Mouse (Mus musculus) heart, embryonic 14.5 days (tissue): ENCODE measurements around the gene C1ql3. TPM values are rescaled to one million over a fixed set of nuclear protein-coding genes. Genes with fewer than 3 reads are reported as not detected.

ENCODE experiments used
- ATAC-seq: fragments of 200-750 bp; cut with Nextera tagmentation; 2 replicates; pipeline ENCODE4 v1.8.0; 2017; ENCODE audit warnings: low read depth, moderate TSS enrichment; ENCODE audit not compliant: insufficient number of reproducible peaks, insufficient read depth, low FRiP score
- H3K27ac ChIP-seq, 2 experiments: fragments of 200-500 bp in 1 of 2; fragments of 300-500 bp in 1 of 2; sonication (generic) in 1 of 2; replicated peaks in 1 of 2; 2 replicates each; pipeline ENCODE4 v1.5.1; 2012 to 2014; ENCODE audit warnings: low read depth in 2 of 2, low read length in 2 of 2, control low read depth in 1 of 2, mild to moderate bottlenecking in 1 of 2, mixed read lengths in 1 of 2; ENCODE audit not compliant: control insufficient read depth in 1 of 2, insufficient read depth in 1 of 2
- H3K27me3 ChIP-seq: fragments of 300-500 bp; sonication (generic); 2 replicates; pipeline ENCODE4 v1.6.1; 2014; ENCODE audit warnings: mild to moderate bottlenecking, low read length, control low read depth; ENCODE audit not compliant: control insufficient read depth, insufficient read depth
- H3K36me3 ChIP-seq: fragments of 300-500 bp; sonication (generic); 2 replicates; pipeline ENCODE4 v1.6.1; 2014; ENCODE audit warnings: mild to moderate bottlenecking, control low read depth, low read length, mixed read lengths; ENCODE audit not compliant: control insufficient read depth, insufficient read depth
- H3K4me1 ChIP-seq, 2 experiments: fragments of 200-500 bp in 1 of 2; fragments of 300-500 bp in 1 of 2; sonication (generic) in 1 of 2; 2 replicates each; pipeline ENCODE4 v1.6.1; 2012 to 2014; ENCODE audit warnings: low read length in 2 of 2, control low read depth in 1 of 2, mixed read lengths in 1 of 2; ENCODE audit not compliant: control insufficient read depth in 2 of 2, insufficient read depth in 2 of 2
- H3K4me2 ChIP-seq: fragments of 300-500 bp; sonication (generic); 2 replicates; pipeline ENCODE4 v1.6.1; 2014; ENCODE audit warnings: mild to moderate bottlenecking, low read length
- H3K4me3 ChIP-seq, 2 experiments: fragments of 200-500 bp in 1 of 2; fragments of 300-500 bp in 1 of 2; sonication (generic) in 1 of 2; 2 replicates each; pipeline ENCODE4 v1.5.1; 2012 to 2014; ENCODE audit warnings: low read length in 2 of 2, mild to moderate bottlenecking in 2 of 2, control low read depth in 1 of 2, low read depth in 1 of 2, moderate library complexity in 1 of 2; ENCODE audit not compliant: control insufficient read depth in 1 of 2, insufficient read depth in 1 of 2
- H3K9ac ChIP-seq: fragments of 300-500 bp; sonication (generic); 2 replicates; pipeline ENCODE4 v1.6.1; 2014; ENCODE audit warnings: mild to moderate bottlenecking, low read length
- H3K9me3 ChIP-seq: fragments of 300-500 bp; sonication (generic); 2 replicates; pipeline ENCODE4 v1.6.1; 2016; ENCODE audit warnings: low read length, control low read depth; ENCODE audit not compliant: control insufficient read depth
- WGBS: fragments of 180-500 bp; shearing (Covaris S2); extraction: QIAGEN DNeasy Blood & Tissue Kit; methylation state at CpG from one replicate; pipeline ENCODE4 v1.1.7; 2014; 5-methylcytosine and 5-hydroxymethylcytosine counted together
- polyA plus RNA-seq: library from polyadenylated mRNA; unstranded; fragments of >200 nt; fragmentation: Nextera tagmentation; extraction: Ambion mirVana; gene quantifications from 2 replicates; pipeline ENCODE4 v1.2.1, GENCODE M21; 2014

C1ql3 gene
- polyA plus RNA-seq, 1 experiment from 2014 or later, result 1.8 TPM

- Histone ChIP-seq H3K4me3 (peak overlapping the region in 1 of 2 experiments; percentile 64; a peak in 1 of 4 replicates), H3K4me2 (peak overlapping the region; percentile 100; the same call in 1 of the 2 replicates), H3K9me3 (no peaks in the 10 kb centered on the region), H3K27me3 (peaks cover 18% of the 10 kb centered on the region), H3K4me1 (peaks cover 11 to 16% of the 10 kb centered on the region in 2 experiments), H3K27ac (no peak overlapping the region), H3K36me3 (no peaks in the 10 kb centered on the region), H3K9ac (no peak overlapping the region)
- WGBS, result 59% methylated on average over 3 of the region's 3 CpGs
- no peak for ATAC-seq
Observed at GRCm38 (mm10) chr2:13011973-13012372, 367 bp upstream of the C1ql3 start.

GRCm38 (mm10) chr2:13010460-13011341, 905 bp downstream of the C1ql3 start:
- Histone ChIP-seq H3K27ac (no peak overlapping the region), H3K4me3 (peak overlapping the region; percentile 52 to 64), H3K36me3 (no peaks in the 10 kb centered on the region), H3K4me2 (peak overlapping the region; percentile 100), H3K4me1 (peaks cover 11 to 16% of the 10 kb centered on the region in 2 experiments), H3K27me3 (peaks cover 18% of the 10 kb centered on the region), H3K9me3 (no peaks in the 10 kb centered on the region), H3K9ac (peak overlapping the region; percentile 73)
- WGBS, result under 1% methylated on average over 75 of the region's 75 CpGs
- peak; percentile 48 for ATAC-seq

DNA sequence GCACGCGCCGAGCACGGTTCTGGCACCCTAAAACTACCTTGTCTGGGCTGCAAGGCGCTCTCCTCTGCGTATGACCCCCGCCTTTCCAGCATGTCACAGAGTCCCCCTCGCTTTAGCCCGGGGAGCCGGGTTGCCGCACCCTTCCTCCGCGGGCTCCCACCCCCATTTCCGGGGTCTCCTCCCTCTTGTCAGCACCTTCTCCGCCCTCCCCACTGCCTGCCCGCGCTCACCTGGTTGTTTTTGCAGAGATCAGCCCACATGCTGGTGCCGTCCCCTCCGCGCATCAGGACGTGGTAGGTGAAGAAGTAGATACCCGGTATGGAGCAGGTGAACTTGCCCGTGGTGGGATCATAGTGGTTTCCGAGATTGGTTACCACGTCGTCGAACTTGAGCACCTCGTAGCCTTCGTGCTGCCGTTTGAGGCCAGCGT, 1.6 kb downstream of the C1ql3 start:
- Histone ChIP-seq H3K4me2 (peak overlapping the region; percentile 100), H3K9me3 (no peaks in the 10 kb centered on the region), H3K9ac (peak overlapping the region; percentile 73), H3K27me3 (peaks cover 18% of the 10 kb centered on the region), H3K27ac (no peak overlapping the region), H3K4me1 (peaks cover 11 to 16% of the 10 kb centered on the region in 2 experiments), H3K36me3 (no peaks in the 10 kb centered on the region), H3K4me3 (peak overlapping the region; percentile 52 to 64)
- WGBS, result 1% methylated on average over 31 of the region's 31 CpGs
- peak; percentile 23; the same call in 1 of the 2 replicates for ATAC-seq

- no peaks in the 10 kb centered on the region for H3K36me3 ChIP-seq
- no peaks in the 10 kb centered on the region for H3K9me3 ChIP-seq
- H3K27me3 ChIP-seq, result peaks cover 18% of the 10 kb centered on the region
- H3K4me2 ChIP-seq, result peak overlapping the region; percentile 100
- peaks cover 11 to 16% of the 10 kb centered on the region in 2 experiments for H3K4me1 ChIP-seq
- ATAC-seq, result no peak
- peak overlapping the region; percentile 52 to 64 for H3K4me3 ChIP-seq
- peak overlapping the region; percentile 73 for H3K9ac ChIP-seq
- peak overlapping the region; percentile 31 to 44; a peak in 2 of 4 replicates for H3K27ac ChIP-seq
- 11% methylated on average over 18 of the region's 18 CpGs for WGBS
Observed at GRCm38 (mm10) chr2:13009261-13009972, 2.2 kb downstream of the C1ql3 start.

GRCm38 (mm10) chr2:13008433-13008832, 3.2 kb downstream of the C1ql3 start:
- Histone ChIP-seq H3K4me2 (0 out of 2 replicates have a peak overlapping the region, but pooled peaks have one; percentile 2), H3K9ac (no peak overlapping the region), H3K36me3 (no peaks in the 10 kb centered on the region), H3K27me3 (peaks cover 18% of the 10 kb centered on the region), H3K9me3 (no peaks in the 10 kb centered on the region), H3K27ac (no peak overlapping the region), H3K4me3 (no peak overlapping the region), H3K4me1 (peaks cover 11 to 16% of the 10 kb centered on the region in 2 experiments)
- no peak for ATAC-seq
- 50% methylated on average over 1 of the region's 1 CpGs for WGBS

GRCm38 (mm10) chr2:13000026-13000425, 11.6 kb downstream of the C1ql3 start:
- Histone ChIP-seq H3K27ac (no peak overlapping the region), H3K4me3 (no peak overlapping the region), H3K27me3 (no peaks in the 10 kb centered on the region), H3K4me2 (no peak overlapping the region), H3K9me3 (no peaks in the 10 kb centered on the region), H3K4me1 (no peaks in the 10 kb centered on the region; a peak in 1 of 4 replicates), H3K9ac (no peak overlapping the region), H3K36me3 (peaks cover 14% of the 10 kb centered on the region; the same call in 1 of the 2 replicates)
- 35% methylated on average over 2 of the region's 2 CpGs for WGBS
- ATAC-seq, result no peak

DNA sequence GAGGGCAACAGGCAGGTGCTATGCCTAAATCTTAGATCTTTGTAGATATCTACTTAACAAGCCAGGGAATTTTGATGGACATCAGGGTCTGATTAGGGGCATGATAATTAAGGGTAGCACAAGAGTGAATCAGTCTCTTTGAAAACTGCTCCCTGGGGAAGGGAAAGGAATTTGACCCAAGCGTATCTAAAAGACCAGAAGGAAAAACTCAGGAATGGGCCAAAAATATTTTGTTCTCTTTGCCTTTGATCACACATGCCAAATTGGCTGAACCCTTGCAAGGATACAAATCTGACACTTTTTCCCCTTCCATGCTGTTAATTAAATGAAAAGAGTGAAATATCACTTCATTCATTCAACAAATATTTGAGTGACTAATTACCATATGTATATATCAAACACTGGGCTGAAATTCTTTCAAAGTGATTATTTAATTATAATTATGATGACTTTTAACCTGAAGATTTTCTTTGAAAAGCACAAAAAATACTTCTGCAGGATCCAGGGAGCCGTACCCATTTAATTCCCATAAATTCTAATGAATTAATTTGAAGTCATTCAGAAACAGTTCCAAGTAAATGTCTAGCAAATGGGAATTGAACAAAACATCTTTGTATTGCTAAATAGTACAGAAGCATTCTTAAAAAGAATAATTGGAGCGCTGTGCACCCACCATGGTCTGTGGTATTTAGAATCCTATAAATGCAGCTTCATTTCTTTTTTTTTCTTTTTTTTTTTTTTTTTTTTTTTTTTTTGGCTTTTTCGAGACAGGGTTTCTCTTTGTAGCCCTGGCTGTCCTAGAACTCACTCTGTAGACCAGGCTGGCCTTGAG, 26.5 kb downstream of the C1ql3 start:
- Histone ChIP-seq H3K4me3 (no peak overlapping the region), H3K4me1 (no peaks in the 10 kb centered on the region), H3K9ac (no peak overlapping the region), H3K4me2 (no peak overlapping the region), H3K27ac (no peak overlapping the region), H3K27me3 (no peaks in the 10 kb centered on the region), H3K36me3 (peaks cover 20% of the 10 kb centered on the region), H3K9me3 (no peaks in the 10 kb centered on the region)
- WGBS, result 84% methylated on average over 4 of the region's 4 CpGs
- ATAC-seq, result no peak
